Mouse (Mus musculus): ENCODE data around the gene Wbp2.

Wbp2 gene

DNA sequence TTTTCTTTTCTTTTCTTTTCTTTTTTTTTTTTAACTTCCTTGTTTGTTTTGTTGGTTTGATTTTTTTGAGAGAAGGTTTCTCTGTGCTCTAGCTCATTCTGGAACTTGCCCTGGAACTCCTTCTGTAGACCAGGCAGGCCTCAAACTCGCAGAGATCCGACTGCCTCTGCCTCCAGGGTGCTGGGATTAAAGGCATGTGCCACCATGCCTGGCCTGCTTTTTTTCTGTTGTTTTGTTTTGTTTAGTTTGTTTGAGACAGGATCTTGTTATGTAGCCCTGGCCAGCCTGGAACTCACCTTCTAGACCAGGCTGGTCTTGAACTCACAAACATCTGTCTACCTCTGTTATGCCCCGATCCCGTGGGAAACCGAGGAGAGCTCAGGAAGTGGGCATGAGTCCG lies 2.8 kb upstream of the Wbp2 start:
- DNase-seq (ENCODE audit: low spot score in 2 of 2) = no peak

DNA sequence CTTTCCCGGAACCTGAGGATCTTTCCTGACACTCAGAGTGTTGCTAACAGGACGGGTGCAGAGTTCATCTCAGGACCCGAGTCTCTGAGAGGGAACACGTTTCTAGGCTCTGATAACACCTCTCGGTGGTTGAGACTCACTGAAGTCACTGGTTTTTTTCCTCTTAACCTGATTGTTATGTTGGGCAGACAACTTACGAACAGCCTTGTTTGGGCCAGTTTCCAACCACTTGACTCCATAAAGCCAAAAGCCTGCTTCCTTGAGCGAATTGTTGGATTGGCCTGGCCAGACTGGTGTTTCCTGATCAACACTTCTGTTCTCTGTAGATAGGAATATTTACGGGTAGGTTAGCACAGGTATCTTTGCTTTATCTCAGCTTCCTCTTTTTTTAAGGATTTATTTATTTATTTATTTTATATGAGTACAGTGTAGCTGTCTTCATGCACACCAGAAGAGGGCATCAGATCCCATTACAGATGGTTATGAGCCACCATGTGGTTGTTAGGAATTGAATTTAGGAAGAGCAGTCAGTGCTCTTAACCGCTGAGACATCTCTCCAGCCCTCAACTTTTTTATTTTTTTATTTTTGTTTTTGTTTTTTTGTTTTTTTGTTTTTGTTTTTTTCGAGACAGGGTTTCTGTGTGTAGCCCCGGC lies 2.1 kb upstream of the Wbp2 start:
- no peak for DNase-seq (ENCODE audit: low spot score in 2 of 2)

DNA sequence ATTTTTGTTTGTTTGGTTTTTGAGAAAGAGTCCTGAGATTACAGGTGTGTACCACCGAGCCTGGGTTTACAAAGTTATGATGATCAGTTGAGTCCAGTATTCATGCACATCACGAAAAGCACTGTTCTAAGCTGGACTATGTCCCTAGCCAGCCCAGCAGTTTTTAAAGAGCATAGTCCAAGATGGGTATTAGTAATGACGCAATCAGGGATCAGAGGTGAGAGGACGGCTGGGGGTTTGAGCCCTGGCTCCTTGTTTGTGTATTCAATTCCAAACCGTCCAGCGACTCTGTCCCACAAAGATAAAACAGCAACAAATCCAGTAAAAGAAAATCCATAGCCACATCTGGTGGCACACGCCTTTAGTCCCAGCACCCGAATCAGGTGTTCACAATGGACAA lies 1.4 kb upstream of the Wbp2 start:
- DNase-seq (ENCODE audit: low spot score in 2 of 2) = no peak

DNA sequence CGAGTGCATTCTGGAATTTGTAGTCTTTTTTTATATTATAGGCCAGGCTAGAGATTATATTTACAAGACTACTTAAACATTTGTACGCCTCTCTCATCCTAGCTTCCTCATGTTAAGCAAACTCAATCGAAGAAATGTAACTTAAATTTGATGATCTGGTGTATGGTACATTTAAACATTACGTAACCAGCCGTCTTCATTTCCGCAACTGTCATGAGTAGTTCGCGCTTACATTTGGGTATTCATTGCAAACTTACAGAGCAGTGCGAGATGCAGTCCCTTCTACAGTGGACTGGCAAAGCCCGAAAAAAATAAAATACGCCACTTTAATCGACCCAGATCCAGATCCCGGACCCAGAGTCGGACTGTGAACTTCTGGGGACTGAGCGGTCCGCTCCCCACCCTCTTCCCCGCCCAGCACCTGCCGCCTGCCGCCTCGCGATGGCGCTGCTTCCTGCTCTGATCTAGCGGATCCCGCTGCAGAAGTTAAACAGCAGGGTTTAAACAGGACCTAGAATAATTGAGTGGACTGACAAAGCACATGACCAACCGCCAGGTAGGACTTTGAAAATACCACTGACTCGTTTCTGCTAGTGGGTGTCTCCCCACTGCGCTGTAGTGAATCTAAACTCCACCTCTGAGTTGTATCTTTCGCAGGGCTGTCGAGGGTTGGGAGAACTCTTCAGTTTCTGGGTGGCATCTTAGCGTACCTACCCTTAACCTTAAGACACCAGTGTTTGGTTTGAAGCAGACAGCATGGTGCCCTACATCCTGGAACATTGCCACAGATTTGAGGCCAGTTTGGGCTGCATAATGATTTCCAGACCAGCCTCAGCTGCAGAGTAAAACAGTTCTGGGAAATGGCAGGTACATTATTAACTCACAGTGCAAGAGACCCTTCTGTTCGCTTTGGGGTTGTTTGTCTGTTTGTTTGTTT lies 667 bp upstream of the Wbp2 start:
- peak; percentile 83 to 92 for DNase-seq (ENCODE audit: low spot score in 2 of 2)

DNA sequence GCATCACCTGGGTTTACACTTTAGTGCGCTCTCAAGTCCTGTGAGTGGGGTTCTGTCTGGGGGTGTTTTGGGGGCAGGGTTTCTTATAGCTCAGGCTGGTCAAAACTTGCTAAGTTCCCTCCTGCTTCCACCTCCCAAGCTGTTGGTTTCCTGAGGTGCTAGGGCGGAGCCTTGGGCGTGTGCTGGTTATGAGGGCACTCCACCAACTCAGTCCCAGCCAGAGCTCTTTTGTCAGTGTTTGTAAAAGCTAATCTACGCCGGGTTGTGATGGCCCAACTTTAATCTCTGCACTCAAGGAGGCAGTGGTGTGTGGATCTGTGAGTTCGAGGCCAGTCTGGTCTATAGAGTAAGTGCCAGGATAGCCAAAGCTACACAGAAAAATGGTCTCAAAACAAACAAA lies 2.6 kb downstream of the Wbp2 start:
- DNase-seq (ENCODE audit: low spot score in 2 of 2) = no peak

DNA sequence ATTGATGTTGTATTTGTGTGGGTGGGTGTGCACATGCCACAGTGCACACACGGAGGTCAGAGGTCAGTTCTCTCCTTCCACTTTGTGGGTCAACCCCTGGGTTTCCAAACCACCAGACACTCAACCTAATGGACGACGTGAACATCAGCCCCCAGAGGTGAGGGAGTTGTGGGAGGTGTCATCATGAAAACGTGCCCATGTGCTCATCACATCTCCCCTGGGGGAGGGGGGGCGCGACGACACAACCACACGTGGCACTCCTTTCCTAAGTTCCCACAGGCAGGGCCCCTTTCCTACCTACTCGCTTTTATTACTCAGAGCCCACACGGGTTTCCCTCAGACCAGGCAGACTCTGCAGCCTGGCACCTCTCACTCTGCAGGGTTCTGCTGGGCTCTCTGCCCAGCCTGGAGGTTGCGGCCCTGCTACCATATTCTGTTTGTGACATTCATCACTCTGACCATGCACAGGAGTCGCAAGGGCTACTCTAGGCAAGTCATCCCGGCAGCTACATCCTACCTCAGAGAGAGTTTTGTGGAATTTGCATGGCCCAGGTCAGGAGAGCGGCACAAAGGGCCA lies 3.6 kb downstream of the Wbp2 start:
- DNase-seq (ENCODE audit: low spot score in 2 of 2) = no peak

DNA sequence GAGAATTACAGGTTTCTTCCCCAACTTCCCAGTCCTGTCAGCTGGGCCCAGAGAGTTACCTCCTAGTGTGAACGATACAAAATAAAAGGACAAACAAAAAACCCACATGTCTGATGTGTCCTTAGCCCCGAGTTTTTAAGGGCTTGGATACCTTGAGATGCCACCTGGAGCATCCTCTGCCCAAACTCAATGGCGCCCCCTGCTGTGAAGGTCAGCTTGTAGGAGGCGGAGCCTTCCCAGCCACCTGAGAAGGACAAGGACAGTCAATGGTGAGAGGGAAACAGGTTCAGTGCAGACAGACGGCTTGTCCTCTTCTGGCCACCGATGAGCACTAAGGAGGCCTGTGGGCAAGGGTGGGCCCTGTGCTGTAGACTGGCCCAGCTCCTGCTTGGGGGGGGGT lies 5.7 kb downstream of the Wbp2 start:
- peak in 1 of 2 experiments; percentile 38 for DNase-seq (ENCODE audit: low spot score in 2 of 2)

DNA sequence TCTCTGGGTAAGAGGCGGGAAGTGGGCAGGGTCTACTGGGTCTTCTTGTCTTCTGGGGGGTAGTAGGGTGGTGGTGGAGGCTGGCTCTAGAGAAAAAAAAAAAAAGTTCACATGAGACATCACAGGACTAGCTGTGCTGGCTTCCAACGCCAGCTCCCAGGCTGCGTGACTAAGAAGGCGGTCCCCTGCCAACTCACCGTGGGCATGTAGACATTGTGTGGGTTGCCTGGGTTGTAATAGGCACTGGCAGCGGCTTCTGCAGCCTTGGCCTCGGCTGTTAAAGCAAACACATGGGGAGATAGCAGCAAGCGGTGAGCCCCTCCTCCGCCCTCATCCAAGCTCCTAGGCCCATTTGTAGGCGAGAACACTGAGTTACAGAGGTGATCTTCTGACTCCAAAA lies 7.3 kb downstream of the Wbp2 start:
- no peak for DNase-seq (ENCODE audit: low spot score in 2 of 2)

DNA sequence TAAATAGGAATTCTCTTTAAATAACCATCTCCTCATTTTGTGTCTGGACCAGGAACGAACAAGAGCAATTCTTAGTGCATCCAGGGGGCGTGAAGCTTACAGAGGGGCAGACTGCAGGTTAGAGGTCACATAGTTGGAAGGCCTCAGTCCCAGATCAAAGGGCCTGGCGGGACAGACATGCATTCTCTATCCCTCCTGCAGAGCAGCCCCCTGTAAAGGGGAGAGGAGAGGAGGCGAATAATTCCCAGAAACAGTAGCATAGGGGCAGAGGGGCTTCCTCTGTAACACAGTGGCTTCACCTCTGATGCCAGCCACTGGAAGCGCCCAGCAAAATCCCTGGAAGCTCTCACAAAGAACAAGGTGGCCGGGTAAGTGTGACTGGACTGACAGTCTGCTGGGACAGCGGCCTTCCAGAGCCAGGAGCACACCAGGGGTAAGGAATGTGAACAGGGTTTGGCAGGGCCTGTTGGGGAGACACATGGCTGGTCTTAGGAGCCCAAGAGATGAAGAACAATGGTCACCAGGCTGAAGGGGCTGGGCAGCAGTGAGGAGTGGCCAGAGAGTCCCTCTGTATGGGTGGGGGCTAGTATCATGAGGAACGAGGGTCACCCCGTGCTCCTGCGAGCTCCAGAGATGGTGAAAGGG lies 8.0 kb downstream of the Wbp2 start:
- DNase-seq (ENCODE audit: low spot score in 2 of 2) = no peak

DNA sequence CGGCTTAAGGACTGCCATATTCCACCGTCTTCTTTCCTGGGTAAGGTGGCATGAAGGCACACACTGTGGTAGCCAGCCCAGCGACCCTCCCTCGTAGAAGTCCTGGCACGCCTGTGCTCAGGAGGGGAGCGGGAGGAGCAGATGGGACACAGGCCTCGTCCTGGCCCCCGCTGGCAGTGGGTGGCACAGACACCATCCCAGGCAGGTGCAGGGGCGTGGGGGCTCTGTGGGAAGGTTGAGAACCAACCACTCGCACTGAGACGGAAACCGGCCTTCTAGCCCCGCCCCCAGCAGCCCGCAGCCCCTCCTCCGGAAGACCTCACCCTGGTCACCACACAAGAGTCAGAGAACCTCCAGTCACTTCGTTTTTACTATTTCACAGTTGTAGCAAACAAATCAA lies 8.6 kb downstream of the Wbp2 start:
- peak in 1 of 2 experiments; percentile 42 for DNase-seq (ENCODE audit: low spot score in 2 of 2)

DNA sequence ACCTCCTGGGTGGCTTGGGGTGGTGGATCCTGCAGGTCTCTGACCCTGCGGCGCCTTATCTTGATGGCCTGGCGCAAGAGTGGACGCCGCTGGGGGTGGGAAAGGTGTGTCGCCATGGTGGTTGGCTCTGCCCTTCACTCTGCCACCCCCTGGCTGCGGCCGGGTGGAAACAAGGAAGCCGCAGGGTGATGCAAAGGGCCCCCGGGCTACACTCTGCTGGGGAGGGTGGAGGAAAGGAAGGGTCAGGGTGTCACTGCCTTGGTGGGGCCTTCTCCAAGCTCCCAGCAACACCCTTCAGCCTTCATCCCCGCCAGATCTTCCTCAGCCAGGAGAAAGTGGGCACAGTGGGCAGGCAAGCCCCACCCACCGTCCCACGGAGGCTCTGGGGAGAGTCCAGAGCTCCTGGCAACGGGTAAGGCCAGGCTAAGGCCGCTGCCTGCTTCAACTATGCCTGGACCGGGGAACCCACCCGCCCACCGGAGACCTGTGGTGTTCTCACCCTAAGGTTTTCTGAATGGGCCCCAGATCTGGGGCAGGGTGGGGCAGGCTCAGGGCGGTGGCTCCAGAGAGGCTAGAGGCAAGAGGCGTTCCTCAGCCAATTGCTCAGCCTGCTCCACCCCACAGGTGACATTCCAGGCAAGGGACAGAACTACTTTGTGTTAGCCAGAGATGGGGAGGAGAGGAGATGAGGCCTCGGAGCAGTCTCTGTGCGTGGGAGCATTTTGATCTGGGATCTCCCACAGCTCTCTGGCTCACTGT lies 9.2 kb downstream of the Wbp2 start, which contains the start of gene Unc13d:
Unc13d (minus strand) TSS at position 516 of the 759 bp plus-strand sequence.
- DNase-seq (ENCODE audit: low spot score in 2 of 2) = peak; percentile 43 to 56

DNA sequence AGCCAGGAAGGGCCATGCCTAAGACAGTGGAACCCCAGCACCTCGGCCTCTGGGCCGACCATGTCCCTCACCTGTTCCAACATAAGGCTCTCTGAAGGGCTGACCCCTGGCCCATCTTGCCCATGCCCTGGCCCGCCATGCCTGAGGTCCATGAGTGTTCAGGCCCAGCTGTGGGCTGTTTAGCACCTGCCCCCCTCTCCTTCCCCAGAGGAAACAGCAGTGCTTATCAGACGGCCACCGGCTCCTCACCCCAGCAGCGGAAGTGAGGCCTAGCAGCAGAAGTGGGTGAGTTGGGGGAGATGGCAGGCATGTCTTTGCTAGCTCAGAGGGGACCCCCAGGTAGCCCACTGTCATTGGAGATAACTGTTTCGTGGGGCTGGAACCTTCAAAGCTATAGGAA lies 10.0 kb downstream of the Wbp2 start:
- no peak for DNase-seq (ENCODE audit: low spot score in 2 of 2)

DNA sequence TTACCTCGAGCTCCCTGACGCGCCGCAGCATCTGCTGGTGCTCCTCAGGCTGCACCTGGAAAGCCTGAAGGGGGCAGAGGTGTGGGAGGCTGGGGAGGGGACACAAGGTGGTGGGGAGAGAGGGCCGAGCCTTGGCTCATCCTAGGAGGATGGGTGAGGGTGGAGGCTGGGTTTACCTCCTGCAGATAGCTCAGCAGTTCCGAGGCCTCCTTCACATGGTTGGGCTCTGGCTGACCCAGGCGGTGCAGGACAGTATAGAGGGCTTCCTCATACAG lies 10.6 kb downstream of the Wbp2 start:
- no peak for DNase-seq (ENCODE audit: low spot score in 2 of 2)

DNA sequence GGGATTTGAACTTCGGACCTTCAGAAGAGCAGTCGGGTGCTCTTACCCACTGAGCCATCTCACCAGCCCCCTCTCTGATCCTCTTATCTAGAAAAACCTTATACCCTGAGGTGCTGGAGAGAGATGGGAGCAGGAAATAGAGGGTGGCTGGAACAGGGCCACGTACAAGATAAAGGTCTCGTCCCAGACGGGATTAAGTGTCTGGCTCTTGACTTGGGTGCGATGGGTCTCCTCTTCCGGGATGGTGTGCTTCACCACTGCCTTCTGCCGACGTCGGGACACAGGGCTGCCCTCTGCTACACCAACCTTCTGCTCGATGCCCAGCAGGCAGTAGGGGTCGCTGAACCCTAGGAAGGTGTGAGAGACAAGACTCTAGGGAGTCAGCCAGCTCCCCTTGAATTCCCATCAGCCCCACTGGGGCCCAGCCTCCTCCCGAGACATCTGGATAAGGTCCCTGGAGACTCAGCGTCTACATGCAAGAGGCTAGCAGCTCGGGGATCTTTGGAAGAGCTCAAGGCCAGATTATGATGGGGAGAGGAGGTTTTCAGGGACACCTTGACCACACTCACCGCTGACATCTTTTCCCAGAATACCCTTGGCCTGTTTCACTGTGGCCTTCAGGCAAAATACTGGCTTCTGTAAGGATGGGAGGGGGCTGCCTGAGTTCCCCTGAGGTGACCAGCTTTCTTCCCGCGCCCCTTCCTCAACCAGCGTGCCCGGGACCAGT lies 11.1 kb downstream of the Wbp2 start:
- DNase-seq (ENCODE audit: low spot score in 2 of 2) = no peak

DNA sequence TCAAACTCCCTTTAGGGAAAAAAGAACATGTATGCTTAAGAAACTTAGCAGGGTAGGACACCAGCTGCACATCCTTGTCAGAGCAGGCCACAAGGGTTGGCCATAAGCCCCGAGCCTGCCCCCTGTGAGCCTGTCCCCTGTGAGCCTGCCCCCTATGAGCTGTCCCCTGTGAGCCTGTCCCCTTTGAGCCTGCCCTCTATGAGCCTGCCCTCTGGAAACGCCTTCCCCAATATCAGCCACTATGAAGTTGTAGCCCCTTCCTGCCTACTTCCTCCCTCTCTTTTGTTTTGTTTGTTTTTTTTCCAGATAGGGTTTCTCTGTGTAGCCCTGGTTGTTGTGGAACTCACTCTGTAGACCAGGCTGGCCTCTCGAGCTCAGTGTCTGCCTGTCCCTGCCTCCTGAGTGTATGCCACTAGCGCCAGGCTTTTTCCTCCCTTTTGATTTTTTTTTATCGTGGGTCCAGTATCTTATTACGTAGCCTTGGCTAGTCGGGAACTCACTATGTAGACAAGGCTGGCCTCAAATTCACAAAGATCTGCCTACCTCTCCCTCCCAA lies 12.3 kb downstream of the Wbp2 start:
- no peak for DNase-seq (ENCODE audit: low spot score in 2 of 2)

DNA sequence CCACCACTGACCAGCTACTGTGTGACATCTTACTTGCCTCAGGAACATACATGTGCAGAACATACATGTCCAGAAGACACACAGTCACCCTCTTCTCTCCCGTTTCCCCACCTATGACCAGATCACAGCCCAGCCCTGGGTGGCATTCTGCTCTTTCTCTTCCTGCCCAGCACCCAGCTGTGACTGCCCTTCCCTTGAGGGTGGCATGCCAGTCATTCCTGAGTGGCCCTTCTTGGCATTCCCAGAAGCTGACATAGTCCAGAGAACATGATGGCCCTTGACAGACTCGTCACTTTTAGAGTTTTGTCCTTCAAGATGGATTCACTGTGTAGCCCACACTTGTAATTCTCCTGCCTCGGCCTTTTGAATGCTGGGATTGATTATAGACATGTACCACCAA lies 14.2 kb downstream of the Wbp2 start:
- DNase-seq (ENCODE audit: low spot score in 2 of 2) = no peak

DNA sequence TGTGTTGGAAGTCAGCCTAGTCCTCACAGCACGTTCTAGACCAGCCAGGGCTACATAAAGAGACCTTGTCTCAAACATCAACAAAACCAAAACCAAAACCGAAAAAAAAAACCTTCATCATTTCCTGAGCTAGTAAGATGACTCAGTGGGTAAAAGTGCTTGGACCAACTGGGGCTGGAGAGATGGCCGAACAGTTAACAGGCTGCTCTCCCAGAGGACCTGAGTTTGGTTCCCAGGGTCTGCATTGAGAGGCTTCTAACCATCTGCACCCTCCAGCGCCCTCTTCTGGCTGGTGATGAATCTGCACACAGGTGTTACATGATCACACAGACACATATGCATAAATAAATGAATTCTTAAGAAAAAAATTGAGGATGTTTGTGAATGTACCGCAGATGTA lies 15.3 kb downstream of the Wbp2 start:
- DNase-seq (ENCODE audit: low spot score in 2 of 2) = no peak

DNA sequence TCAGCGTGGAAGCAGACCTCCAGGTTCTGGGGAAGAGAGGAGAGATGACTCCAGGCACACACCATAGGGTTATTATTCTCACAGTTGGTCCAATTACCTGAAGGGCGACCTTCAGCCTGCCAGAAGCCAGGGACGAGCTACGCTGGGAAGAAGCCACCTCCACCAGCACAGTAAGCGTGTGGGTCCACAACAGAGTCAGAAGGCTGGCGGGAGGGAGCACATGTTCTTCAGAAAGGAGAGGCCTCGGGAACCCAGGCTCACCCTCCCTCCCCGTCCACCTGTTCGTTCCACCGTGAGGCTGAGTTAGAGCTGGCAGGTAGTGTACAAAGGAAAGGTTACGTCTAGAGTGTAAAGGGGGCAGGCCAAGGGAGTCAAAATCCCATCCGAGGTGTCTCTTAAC lies 21.4 kb downstream of the Wbp2 start:
- no peak for DNase-seq (ENCODE audit: low spot score in 2 of 2)

DNA sequence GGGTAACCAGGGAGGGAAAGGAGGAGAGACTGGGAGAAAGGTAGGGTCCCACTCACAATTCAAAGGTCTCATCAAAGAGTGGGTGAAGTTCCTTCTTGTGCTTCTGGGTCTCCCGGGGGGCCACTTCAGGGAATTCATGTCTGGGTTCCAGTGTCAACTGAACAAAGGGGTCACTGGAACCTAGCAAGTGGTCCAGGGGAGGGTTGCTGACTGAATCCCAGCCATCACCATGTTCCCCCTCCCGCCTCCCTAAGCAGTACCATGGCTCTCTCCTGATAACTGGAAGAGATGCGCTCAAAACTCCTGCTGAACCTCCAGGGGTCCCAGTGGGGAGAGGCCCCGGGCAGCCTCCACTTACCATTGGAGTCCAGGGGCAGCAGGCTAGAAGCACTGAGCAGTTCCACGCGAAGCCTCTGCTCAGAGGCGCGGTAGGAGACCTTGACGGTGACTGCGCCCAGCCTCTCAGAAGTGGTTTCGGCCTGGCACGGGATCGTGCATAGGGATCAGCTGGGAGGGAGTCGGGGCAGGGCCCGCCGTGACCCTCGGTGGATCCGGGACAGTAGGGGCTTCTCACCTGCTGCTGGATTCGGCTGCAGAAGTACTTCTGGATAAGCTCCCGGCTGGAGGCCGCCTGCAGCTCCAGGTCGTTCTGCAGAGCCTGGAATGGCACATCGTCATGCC lies 22.5 kb downstream of the Wbp2 start:
- no peak for DNase-seq (ENCODE audit: low spot score in 2 of 2)

DNA sequence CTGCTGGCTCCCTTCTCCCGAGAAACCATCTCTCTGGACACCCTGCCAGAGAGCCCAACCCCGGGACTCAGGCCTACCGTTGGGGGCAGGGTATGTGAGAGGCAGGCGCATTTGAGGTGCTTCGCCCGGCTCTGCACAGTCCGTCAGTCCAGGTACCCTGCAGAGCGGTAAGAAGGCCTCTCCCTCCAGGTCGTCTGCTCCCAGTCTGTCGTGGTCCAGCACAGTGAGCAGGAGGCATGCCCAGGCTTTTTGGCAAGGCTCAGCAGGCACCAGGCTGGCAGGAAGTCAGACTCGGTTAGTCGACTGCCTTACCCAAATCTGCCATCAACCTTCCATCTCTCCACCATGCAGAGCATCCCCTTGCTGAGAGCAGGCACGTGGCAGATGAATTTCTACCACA lies 23.2 kb downstream of the Wbp2 start:
- no peak for DNase-seq (ENCODE audit: low spot score in 2 of 2)

All from urinary bladder, adult 18-20 months (tissue).